Mouse (Mus musculus): ENCODE data around the gene Spesp1. TPM values are rescaled to one million over a fixed set of nuclear protein-coding genes. Genes with fewer than 3 reads are reported as not detected.

Spesp1 gene
- total RNA-seq, 2 experiments from 2014 or later = not detected

DNA sequence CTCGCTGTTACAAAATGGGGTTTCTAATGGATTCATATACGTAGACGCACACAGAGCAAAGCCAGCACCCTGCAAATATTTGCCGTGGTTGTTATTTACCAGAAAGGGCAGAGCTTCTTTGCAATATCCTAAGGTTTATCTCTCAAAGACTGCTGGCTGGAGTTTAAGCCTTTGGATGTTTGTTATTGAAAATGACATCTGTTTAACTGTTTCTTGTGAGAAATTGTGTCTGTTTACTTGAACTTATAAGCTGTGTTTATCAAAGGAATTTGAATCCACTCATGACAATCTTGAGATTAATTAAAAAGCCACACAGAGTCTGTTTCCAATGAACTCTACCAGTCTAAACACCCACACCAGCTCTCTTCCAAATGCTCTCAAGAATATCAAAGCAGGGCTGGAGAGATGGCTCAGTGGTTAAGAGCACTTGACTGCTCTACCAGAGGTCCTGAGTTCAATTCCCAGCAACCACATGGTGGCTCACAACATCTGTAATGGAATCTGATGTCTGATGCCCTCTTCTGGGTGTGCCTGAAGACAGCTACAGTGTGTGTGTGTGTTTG lies 35.5 kb downstream of the Spesp1 start:
- intact Hi-C loops (cut with DNase I) = no loop called here
- DNase-seq = no peak

DNA sequence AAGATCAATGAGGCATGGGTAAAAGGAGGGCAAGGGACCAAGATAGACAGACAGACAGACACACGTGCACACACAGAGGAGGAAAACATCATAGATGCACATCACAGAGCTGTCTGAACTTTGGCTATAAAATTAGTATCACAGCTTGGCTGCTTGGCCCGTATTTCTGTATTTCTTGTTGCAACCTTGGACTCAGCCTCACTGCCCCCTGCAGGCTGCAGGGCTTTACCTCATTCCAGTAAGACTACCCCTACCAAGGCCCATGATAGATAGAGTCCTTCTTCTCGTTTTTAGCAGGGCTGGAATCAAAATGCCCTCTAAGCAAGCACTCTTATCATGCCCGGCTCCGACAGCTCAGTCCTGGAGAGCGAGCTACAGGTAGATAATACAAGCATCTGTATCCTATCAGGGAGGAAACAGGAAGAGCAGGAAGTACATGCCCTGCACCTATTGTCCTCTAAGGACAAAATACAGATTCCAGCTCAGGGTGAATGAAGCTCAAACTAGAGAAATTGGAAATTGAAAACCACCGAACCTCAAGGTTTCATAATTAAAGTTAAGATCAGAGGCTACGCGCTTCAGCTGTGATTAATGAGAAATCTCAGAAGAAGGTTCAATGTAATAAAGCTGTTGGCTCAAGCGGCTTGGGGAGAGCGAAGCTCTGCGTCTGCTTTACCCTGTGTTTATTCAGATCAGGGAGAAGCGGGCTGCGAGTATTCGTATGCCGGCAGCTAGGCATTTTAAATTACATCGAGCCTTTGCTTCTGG lies 36.2 kb downstream of the Spesp1 start:
- intact Hi-C loops (cut with DNase I) = loop anchor here (1.0 to 2.0 kb wide), 3 partner anchors 123 to 297 kb away; partner anchors contain the start of gene Glce
- peak in 1 of 2 experiments; percentile 30 for DNase-seq

DNA sequence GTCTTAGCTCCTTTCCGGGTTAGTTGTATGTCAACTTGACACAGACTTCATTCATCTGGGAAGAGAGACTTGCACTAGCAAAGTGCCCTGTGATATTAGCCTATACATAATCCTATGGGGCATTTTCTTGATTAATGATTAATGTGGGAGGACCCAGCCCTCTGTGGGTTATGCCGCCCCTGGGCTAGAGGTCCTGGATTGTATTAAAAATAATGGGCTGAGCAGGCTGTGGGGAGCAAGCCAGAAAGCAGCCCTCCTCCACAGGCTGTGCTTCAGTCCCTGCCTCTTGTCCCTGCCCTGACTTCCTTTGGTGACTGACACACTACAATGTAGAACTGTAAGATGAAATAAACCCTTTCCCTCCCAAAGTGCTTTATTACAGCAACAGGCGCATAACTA lies 37.4 kb downstream of the Spesp1 start:
- intact Hi-C loops (cut with DNase I) = loop anchor here (1.0 to 2.0 kb wide), 4 partner anchors 122 to 296 kb away; partner anchors contain the start of gene Glce
- no peak for DNase-seq

DNA sequence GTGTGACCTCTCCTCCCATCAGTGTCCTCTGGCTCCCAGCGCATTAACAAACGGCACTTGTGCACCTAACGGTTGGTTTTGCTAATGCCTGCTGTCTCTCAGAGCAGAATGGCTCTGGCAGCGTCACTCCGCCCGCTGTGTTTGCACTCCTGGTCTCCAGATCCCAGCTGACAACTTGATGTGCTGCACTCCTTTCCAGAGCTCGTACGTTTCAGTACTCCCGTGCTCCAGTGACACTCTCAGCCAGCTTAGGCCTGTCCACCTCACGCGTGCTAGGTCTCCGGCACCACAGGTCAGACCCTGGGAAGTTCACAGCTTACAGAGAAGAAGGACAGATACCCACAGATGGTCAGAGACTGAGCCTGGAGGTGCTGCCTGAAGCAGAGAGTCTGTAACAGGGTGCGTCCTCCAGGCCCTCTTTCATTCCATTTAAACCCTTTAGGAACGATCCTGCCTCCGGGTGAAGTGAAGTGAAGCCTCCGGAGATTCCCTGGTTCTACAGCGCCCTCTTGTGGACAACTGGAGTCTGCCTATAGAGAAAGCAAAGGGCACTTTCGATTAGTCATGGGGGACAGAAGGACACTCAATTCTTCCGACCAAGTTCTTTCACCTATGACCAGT lies 37.9 kb downstream of the Spesp1 start:
- peak; percentile 83 to 92 for DNase-seq
- intact Hi-C loops (cut with DNase I) = loop anchor here (1.0 to 2.0 kb wide), 3 partner anchors 121 to 295 kb away; partner anchors contain the start of gene Glce

DNA sequence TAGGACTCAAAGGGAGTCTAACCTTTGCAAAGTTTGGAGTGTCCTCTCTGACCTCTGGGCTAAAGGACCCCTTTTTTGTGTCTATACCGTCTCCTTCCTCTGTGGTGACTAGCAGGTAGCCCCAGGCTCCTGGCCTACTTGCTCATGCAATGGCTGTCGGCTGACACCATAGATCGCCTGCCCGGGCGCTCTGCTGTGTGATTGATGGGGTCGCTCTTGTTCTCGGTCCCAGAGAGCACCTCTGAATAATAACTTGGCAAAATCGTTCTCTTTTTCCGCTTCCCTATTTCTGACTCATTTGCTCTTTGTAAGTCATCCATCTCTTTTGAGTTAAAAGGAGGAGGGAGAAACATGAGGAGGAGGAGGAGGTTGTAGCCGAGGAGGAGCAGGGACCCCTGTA lies 42.0 kb downstream of the Spesp1 start:
- no peak for DNase-seq
- intact Hi-C loops (cut with DNase I) = no loop called here

DNA sequence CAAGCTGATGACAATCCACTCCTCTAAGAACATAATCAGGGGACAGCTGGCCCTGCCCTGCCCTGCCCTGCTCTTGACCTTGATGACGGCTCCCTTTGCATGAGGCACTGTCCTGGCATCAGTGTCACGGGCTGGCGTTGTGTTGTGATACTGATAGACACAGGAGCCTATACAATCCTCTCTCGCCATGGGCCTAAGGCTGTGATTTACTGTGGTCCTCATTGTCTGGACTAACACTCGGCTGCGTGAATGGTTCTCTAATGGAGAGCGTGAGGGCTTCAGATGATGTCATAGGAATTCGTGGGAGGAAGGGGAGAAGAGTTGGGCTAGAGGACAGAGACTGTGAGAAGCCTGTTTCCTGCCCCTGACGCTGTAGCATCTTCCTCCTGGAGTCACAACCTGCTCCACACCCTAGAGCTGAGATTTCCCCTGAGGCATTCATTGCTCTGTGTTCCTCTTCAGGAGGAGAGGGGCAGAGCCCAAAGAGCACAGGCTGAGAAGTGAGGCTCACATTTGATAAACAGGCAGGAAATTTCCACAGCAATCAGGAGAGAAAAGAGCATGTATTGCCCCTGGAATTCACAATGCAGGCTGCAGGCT lies 44.5 kb downstream of the Spesp1 start:
- intact Hi-C loops (cut with DNase I) = no loop called here
- DNase-seq = no peak

DNA sequence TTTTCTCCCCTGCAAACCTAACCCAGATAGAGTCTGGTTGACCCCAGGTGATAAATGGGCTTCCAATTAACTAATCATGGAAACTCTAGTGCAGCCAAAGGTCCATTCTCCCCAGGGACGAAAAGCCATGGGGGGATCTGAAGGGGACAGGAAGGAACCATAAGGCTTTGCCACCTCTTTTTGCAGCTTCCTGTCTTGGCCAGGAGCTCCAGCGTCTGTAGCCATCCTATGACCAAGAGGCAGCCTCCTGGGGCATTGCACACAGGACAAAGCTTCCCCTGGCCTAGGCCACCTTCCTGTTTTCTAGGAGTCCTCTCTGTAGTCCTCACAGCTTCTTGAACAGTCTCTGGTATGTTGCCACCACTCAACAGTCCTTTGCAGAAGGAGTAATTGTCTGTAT lies 46.5 kb downstream of the Spesp1 start:
- intact Hi-C loops (cut with DNase I) = no loop called here
- no peak for DNase-seq

DNA sequence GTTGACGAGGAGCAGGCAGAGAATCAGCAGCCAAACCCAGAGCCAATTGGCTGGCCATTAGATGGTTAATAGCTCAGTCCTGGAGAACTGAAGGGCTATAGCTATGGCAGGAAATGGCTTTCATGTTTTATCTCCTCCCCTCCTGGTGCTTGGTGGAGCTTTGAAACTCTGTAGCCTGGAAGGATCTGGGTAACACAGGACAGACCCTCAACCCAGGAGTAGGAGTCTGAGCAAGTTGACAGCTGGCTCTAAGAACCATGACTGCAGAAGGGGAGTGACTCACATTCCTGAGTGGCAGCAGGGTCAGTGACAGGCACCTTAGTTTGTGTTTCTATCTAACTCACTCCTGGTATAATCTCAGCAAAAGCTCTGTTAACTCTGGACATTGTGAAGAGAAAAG lies 49.4 kb downstream of the Spesp1 start:
- intact Hi-C loops (cut with DNase I) = no loop called here
- no peak for DNase-seq

DNA sequence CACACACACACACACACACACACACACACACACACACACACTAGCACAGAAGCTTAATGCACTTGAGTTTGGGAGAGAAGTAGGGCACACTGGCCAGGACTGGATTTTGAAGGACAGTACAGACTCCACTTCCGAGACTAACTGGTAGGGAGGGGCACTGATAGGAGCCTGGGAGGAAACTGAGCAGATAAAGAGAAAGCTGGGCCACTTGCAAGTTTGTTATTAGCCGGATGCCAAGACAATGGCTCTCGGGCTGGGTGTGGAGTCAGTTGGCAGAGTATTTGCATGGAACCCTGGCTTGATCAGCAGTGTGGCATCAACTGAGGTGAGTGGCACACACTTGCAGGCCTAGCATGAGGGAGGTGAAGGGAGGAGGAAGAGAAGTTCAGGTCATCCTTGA lies 51.0 kb downstream of the Spesp1 start:
- intact Hi-C loops (cut with DNase I) = no loop called here
- DNase-seq = peak; percentile 16 to 17

DNA sequence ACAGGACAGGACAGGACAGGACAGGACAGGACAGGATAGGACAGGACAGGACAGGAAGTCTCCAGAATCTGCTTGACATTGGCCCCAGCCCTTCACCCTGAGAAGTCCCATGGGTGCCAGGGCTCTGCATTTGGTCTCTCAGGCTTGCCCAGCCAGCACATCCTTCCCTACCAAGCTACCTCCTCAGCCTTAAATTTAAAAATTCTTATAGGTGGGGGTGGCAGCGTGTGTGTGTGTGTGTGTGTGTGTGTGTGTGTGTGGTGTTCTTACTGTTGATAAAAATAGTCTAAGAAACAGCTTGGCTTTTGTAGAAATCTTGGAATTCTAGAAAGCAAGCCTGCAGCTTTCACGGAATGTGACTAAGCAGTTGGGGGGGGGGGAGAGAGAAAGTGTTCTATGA lies 52.0 kb downstream of the Spesp1 start:
- intact Hi-C loops (cut with DNase I) = no loop called here
- DNase-seq = no peak

DNA sequence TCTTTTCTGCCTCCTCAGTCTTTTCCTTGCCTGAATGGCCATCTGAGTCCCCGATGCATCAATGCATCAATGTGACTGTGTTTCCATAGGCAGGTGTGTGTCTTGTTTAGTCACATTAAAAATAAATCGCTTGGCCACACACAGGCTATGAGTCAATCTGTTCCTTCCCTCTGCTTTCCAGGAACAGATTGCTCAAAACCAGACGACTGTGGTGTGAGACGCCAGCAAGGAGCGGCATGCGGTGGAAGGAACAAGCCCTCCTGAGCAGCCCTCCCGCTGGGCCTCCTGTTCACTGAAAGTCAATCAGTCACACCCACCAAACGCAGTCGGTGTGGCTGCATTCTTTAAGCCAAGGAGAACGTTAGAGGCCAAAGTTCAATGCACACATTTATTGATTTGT lies 59.5 kb downstream of the Spesp1 start:
- intact Hi-C loops (cut with DNase I) = no loop called here
- DNase-seq = no peak

DNA sequence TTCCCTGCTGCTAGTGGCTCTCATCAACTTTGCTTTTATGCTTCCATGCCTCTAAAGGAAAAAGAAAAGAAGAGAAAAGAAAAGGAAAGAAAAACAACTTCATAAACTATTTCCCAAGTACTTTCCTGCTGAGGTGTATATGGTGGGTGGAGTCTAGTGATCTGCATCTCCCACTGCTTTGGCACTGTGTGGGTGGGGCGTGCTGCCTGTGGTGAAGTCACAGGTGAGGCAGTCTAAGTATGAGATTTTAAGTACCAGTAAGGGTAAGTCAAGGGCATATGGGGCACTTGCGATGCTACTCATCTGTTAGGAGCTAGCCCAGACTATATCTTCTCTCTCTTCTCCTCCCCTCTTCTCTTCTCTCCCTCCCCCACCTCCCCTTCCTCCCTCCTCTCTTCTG lies 60.0 kb downstream of the Spesp1 start:
- intact Hi-C loops (cut with DNase I) = no loop called here
- DNase-seq = no peak

Small RNA genes within 50 kb of the gene (microRNA-seq; reads per million reads assigned to microRNA genes)
- 0 reads per million in 2 experiments for gene Gm25603

Other genes starting within 250 kb of the Spesp1 start
- gene Glce, start 159.6 kb downstream of the Spesp1 start, total RNA-seq (2021) = 10 to 100 TPM; 14.6 to 15.3 TPM
- 100 to 1,000 TPM; 231 to 270 TPM for gene Anp32a, start 59.1 kb upstream of the Spesp1 start, total RNA-seq (2021)